Mouse (Mus musculus): ENCODE measurements at regions not wholly inside any gene's neighbourhood (a gene's known extent, or its start where the extent isn't known, plus 50 kb on each side); places are given as distances from the start of the nearest gene placed in this dataset.

GRCm38 (mm10) chr16:77788781-77789150 is 186.9 kb upstream of the Gm11146 start:
- TF ChIP-seq CTCF (IDR thresholded peaks at IDR 0.05; ENCODE audit: control insufficient read depth, insufficient read depth, insufficient replicate concordance, low read depth, low read length) (no peak), POLR2A (IDR thresholded peaks at IDR 0.05; ENCODE audit: control insufficient read depth, low read depth, low read length) (no peak)
